Mouse (Mus musculus): Measurements from ENCODE around the gene Gcnt2. TPM values are rescaled to one million over a fixed set of nuclear protein-coding genes. Genes with fewer than 3 reads are reported as not detected.

Gcnt2 gene
- polyA plus RNA-seq, 1 experiment from 2014 or later = 5.6 TPM

DNA sequence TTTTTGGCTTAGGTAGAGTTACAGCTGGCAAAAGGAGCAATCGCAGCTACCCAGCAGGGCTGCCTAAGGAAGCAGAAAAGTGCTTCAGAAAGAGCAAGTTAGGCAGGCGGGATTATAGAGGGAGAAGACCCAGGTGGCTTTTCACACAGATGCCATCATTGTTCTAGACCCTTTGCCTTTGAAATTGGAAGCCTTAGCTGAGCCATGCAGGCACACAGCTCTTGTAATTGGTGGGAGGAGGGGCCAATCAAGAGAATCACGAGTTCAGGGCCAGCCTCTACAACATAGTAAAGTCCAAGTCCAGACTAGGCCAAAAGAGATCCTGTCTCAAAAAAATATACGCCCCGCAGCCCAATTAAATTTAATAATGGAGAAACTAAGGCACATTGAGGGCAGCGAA is 48.5 kb downstream of the Gcnt2 start:
- no peak for ATAC-seq (ENCODE audit: low FRiP score)
- H3K36me3 ChIP-seq = no peaks in the 10 kb centered on the region
- no peak overlapping the region for H3K4me2 ChIP-seq
- no peak overlapping the region for H3K4me3 ChIP-seq (replicated peaks)
- no peaks in the 10 kb centered on the region for H3K27me3 ChIP-seq (replicated peaks)
- H3K9ac ChIP-seq (replicated peaks) = no peak overlapping the region
- no peak overlapping the region for H3K27ac ChIP-seq (replicated peaks)
- 54% methylated on average over 6 of the region's 6 CpGs for WGBS
- no peaks in the 10 kb centered on the region for H3K9me3 ChIP-seq (replicated peaks)
- 0 out of 2 replicates have a peak, but pooled peaks cover 3% of the 10 kb centered on the region for H3K4me1 ChIP-seq

- 85% methylated on average over 8 of the region's 8 CpGs for WGBS
Measured at GRCm38 (mm10) chr13:40909060-40909459, 49.5 kb downstream of the Gcnt2 start.

GRCm38 (mm10) chr13:40910047-40910446 is 50.5 kb downstream of the Gcnt2 start:
- H3K4me2 ChIP-seq = no peak overlapping the region
- no peak overlapping the region for H3K27ac ChIP-seq (replicated peaks)
- 94% methylated on average over 6 of the region's 6 CpGs for whole genome bisulfite sequencing

More at GRCm38 (mm10) chr13:40909060-40909459, 49.5 kb downstream of the Gcnt2 start:
- no peak for ATAC-seq (ENCODE audit: low FRiP score)
- Histone ChIP-seq H3K9me3 (replicated peaks) (no peaks in the 10 kb centered on the region), H3K4me2 (no peak overlapping the region), H3K27ac (replicated peaks) (no peak overlapping the region), H3K36me3 (no peaks in the 10 kb centered on the region), H3K4me3 (replicated peaks) (no peak overlapping the region), H3K9ac (replicated peaks) (no peak overlapping the region), H3K27me3 (replicated peaks) (no peaks in the 10 kb centered on the region), H3K4me1 (0 out of 2 replicates have a peak, but pooled peaks cover 3% of the 10 kb centered on the region)

GRCm38 (mm10) chr13:40911951-40912350 is 52.4 kb downstream of the Gcnt2 start:
- 96% methylated on average over 6 of the region's 6 CpGs for WGBS
- Histone ChIP-seq H3K4me2 (no peak overlapping the region), H3K27me3 (replicated peaks) (no peaks in the 10 kb centered on the region), H3K27ac (replicated peaks) (no peak overlapping the region), H3K9ac (replicated peaks) (no peak overlapping the region), H3K4me3 (replicated peaks) (no peak overlapping the region), H3K9me3 (replicated peaks) (no peaks in the 10 kb centered on the region), H3K4me1 (peaks cover 12% of the 10 kb centered on the region), H3K36me3 (no peaks in the 10 kb centered on the region)
- ATAC-seq (ENCODE audit: low FRiP score) = no peak

More at GRCm38 (mm10) chr13:40910047-40910446, 50.5 kb downstream of the Gcnt2 start:
- Histone ChIP-seq H3K36me3 (no peaks in the 10 kb centered on the region), H3K4me3 (replicated peaks) (no peak overlapping the region), H3K9me3 (replicated peaks) (no peaks in the 10 kb centered on the region), H3K27me3 (replicated peaks) (no peaks in the 10 kb centered on the region), H3K4me1 (0 out of 2 replicates have a peak, but pooled peaks cover 3% of the 10 kb centered on the region), H3K9ac (replicated peaks) (no peak overlapping the region)
- ATAC-seq (ENCODE audit: low FRiP score) = no peak

GRCm38 (mm10) chr13:40913395-40914018 is 54.0 kb downstream of the Gcnt2 start:
- H3K36me3 ChIP-seq = no peaks in the 10 kb centered on the region
- 90% methylated on average over 14 of the region's 14 CpGs for WGBS
- ATAC-seq (ENCODE audit: low FRiP score) = no peak

DNA sequence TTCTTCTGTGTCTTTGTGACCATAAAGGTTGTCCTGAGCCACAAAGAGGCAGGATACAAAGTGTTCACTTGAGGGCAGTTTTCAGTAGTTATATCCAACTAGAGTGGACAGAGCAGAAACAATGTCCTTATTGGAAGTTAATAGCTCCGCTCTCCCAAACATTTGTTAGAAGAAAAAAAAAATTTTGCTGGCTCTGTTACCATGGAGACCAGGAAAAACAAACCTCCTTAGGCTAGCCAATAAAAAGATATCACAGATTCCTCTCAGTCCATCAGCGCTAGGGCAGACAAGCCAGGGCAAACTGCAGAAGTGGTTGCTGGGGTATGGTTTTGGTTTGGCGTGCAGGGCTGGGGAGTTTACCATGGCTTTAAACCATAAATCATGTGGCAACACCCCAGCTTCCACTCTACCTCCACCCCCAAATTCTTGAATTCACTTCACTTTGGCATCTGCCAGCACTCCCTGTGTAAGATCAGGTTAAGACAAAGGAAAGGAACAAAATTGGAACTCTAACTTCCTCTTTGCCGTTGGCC is 54.6 kb downstream of the Gcnt2 start:
- Histone ChIP-seq H3K4me1 (peaks cover 24% of the 10 kb centered on the region), H3K9ac (replicated peaks) (no peak overlapping the region), H3K27me3 (replicated peaks) (no peaks in the 10 kb centered on the region), H3K36me3 (no peaks in the 10 kb centered on the region), H3K4me3 (replicated peaks) (no peak overlapping the region), H3K27ac (replicated peaks) (no peak overlapping the region), H3K4me2 (no peak overlapping the region), H3K9me3 (replicated peaks) (no peaks in the 10 kb centered on the region)
- 65% methylated on average over 4 of the region's 4 CpGs for WGBS
- no peak for ATAC-seq (ENCODE audit: low FRiP score)

More at GRCm38 (mm10) chr13:40913395-40914018, 54.0 kb downstream of the Gcnt2 start:
- H3K9me3 ChIP-seq (replicated peaks) = no peaks in the 10 kb centered on the region
- H3K4me3 ChIP-seq (replicated peaks) = no peak overlapping the region
- H3K27me3 ChIP-seq (replicated peaks) = no peaks in the 10 kb centered on the region
- H3K4me2 ChIP-seq = no peak overlapping the region
- H3K27ac ChIP-seq (replicated peaks) = no peak overlapping the region
- H3K4me1 ChIP-seq = peaks cover 24% of the 10 kb centered on the region
- H3K9ac ChIP-seq (replicated peaks) = no peak overlapping the region

- H3K9me3 ChIP-seq (replicated peaks) = no peaks in the 10 kb centered on the region
- H3K27ac ChIP-seq (replicated peaks) = no peak overlapping the region
- no peaks in the 10 kb centered on the region for H3K27me3 ChIP-seq (replicated peaks)
- no peak for ATAC-seq (ENCODE audit: low FRiP score)
- WGBS = 6% methylated on average over 21 of the region's 21 CpGs
- H3K9ac ChIP-seq (replicated peaks) = no peak overlapping the region
- H3K4me2 ChIP-seq = peak overlapping the region; percentile 83
- H3K4me1 ChIP-seq = peaks cover 24% of the 10 kb centered on the region
- peak overlapping the region; percentile 49 for H3K4me3 ChIP-seq (replicated peaks)
- H3K36me3 ChIP-seq = no peaks in the 10 kb centered on the region
Measured at GRCm38 (mm10) chr13:40916321-40917160, 57.0 kb downstream of the Gcnt2 start.

- Histone ChIP-seq H3K4me1 (peaks cover 24% of the 10 kb centered on the region), H3K27ac (replicated peaks) (0 out of 2 replicates have a peak overlapping the region, but pooled peaks have one; percentile 15), H3K9ac (replicated peaks) (peak overlapping the region; percentile 56), H3K27me3 (replicated peaks) (no peaks in the 10 kb centered on the region), H3K4me3 (replicated peaks) (peak overlapping the region; percentile 49), H3K4me2 (peak overlapping the region; percentile 83), H3K36me3 (no peaks in the 10 kb centered on the region), H3K9me3 (replicated peaks) (no peaks in the 10 kb centered on the region)
- WGBS = under 1% methylated on average over 38 of the region's 38 CpGs
- ATAC-seq (ENCODE audit: low FRiP score) = peak; percentile 75
Measured at GRCm38 (mm10) chr13:40917161-40918091, 57.9 kb downstream of the Gcnt2 start.

DNA sequence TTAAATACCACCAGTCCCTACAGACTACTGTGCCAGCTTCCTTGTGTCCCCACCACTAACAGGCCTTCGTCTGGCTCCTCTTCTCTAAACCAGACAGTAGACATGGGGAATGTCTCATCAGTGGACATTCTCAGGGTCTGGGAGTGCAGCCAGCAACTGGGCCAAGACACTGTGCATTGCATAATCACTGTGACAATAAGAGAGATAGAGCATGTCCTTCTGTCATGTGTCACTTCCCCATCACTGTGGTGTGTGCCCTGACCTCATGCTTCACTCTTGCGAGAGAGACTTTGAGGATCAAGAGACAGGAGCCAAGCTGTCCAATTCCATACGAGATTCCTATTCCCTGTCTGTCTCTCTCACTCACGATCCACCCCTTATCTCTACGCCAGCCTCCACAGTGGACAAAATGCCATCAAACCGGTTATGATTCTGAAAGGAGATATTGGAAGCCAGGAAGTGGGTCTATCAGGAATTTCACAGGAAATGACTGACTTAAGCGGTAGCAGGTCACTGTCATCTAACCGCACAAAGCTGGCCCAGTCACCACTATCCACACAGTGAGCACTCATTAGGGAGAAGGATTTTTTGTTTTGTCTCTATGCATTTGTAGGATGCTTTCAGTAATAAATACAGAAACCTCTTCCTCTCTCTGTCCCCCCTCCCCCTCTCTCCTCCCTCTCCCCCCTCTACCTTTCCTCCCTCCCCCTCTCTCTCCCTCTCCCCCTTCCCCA is 61.9 kb downstream of the Gcnt2 start:
- no peak for ATAC-seq (ENCODE audit: low FRiP score)

GRCm38 (mm10) chr13:40922311-40922877 is 62.8 kb downstream of the Gcnt2 start:
- no peaks in the 10 kb centered on the region for H3K9me3 ChIP-seq (replicated peaks)
- no peak overlapping the region for H3K4me2 ChIP-seq
- H3K27me3 ChIP-seq (replicated peaks) = no peaks in the 10 kb centered on the region
- no peak overlapping the region for H3K9ac ChIP-seq (replicated peaks)
- no peak overlapping the region for H3K4me3 ChIP-seq (replicated peaks)
- ATAC-seq (ENCODE audit: low FRiP score) = no peak
- WGBS = 89% methylated on average over 11 of the region's 11 CpGs
- no peaks in the 10 kb centered on the region for H3K36me3 ChIP-seq
- no peak overlapping the region for H3K27ac ChIP-seq (replicated peaks)
- H3K4me1 ChIP-seq = peaks cover 11% of the 10 kb centered on the region

More for the DNA sequence above, 61.9 kb downstream of the Gcnt2 start:
- peaks cover 20% of the 10 kb centered on the region for H3K4me1 ChIP-seq
- no peak overlapping the region for H3K4me3 ChIP-seq (replicated peaks)
- no peaks in the 10 kb centered on the region for H3K9me3 ChIP-seq (replicated peaks)
- no peaks in the 10 kb centered on the region for H3K36me3 ChIP-seq
- 77% methylated on average over 8 of the region's 8 CpGs for WGBS
- H3K9ac ChIP-seq (replicated peaks) = no peak overlapping the region; the same call in 1 of the 2 replicates
- no peaks in the 10 kb centered on the region for H3K27me3 ChIP-seq (replicated peaks)
- H3K4me2 ChIP-seq = no peak overlapping the region
- no peak overlapping the region for H3K27ac ChIP-seq (replicated peaks)

All from neural tube, embryonic 15.5 days (tissue).